In genomic region chr4:148805811-148806747, GRCm38 (mm10) we compare ENCODE assay signal across 8 mouse cellular contexts. TPM values are rescaled to one million over a fixed set of nuclear protein-coding genes. Genes with fewer than 3 reads are reported as not detected.
DNase-seq lines count a peak whose midpoint lies in the region; ATAC-seq and TF ChIP-seq lines count a peak whose summit lies in the region.

No protein-coding gene starts in this region.

- no peak for ATAC-seq in heart, embryonic 13.5 days (ENCODE audit: extremely low read depth, insufficient number of reproducible peaks, low FRiP score, low TSS enrichment)

- H3K36me3 ChIP-seq in ES-E14 (ENCODE audit: control insufficient read depth, insufficient read depth, low read length, poor library complexity, severe bottlenecking) (no peaks in the 10 kb centered on the region), myocyte (ENCODE audit: control insufficient read depth, insufficient read depth) (no peaks in the 10 kb centered on the region)
- H3K36me3 ChIP-seq in heart, embryonic 13.5 days = no peaks in the 10 kb centered on the region
- no peaks in the 10 kb centered on the region for H3K36me3 ChIP-seq in limb, embryonic 10.5 days

- in situ Hi-C loops in ES-E14 (cut with MboI; ENCODE audit: low sequenced_read_pairs in 2 of 2, unreplicated experiment in 2 of 2) = loop anchor here (5.0 to 10.0 kb wide), 2 partner anchors 106 to 109 kb away; no protein-coding TSS in a partner anchor

- peak overlapping the region; percentile 88 for H3K4me2 ChIP-seq in heart, embryonic 13.5 days
- peak overlapping the region; percentile 69 for H3K4me2 ChIP-seq in myocyte (ENCODE audit: low read depth)

- no peak for DNase-seq in ES-E14 (ENCODE audit: low read depth, low spot score)
- DNase-seq in embryo, embryonic 10.5 days (ENCODE audit: low spot score) = peak; percentile 53
- peak; percentile 55 for DNase-seq in limb, embryonic 10.5 days (ENCODE audit: low spot score)
- no peak for DNase-seq in spleen, postnatal 4 days (ENCODE audit: low spot score in 2 of 2)
- DNase-seq in thymus, postnatal 10 days (ENCODE audit: low spot score in 2 of 2) = no peak
- DNase-seq in thymus, postnatal 25 days = no peak

- TF ChIP-seq POLR2A in myocyte (IDR thresholded peaks at IDR 0.05; ENCODE audit: insufficient read length, low read depth) = no peak

- no peaks in the 10 kb centered on the region for H3K79me2 ChIP-seq in myocyte (ENCODE audit: control insufficient read depth, insufficient read depth)

- H3K9ac ChIP-seq in ES-E14 (ENCODE audit: insufficient read depth, low read depth, low read length, poor library complexity, severe bottlenecking) = peak overlapping the region; percentile 72; the same call in 1 of the 2 replicates
- H3K9ac ChIP-seq in heart, embryonic 13.5 days = peak overlapping the region; percentile 97

- WGBS in heart, embryonic 13.5 days = under 1% methylated on average over 60 of the region's 64 CpGs
- WGBS in limb, embryonic 10.5 days = under 1% methylated on average over 63 of the region's 64 CpGs

- H3K9me3 ChIP-seq in ES-E14 (ENCODE audit: control insufficient read depth, insufficient read depth, low read depth, low read length) = no peaks in the 10 kb centered on the region
- H3K9me3 ChIP-seq in heart, embryonic 13.5 days = no peaks in the 10 kb centered on the region
- no peaks in the 10 kb centered on the region for H3K9me3 ChIP-seq in limb, embryonic 10.5 days (replicated peaks)

- H3K27ac ChIP-seq in ES-E14 (ENCODE audit: insufficient read depth, low read depth, low read length, poor library complexity, severe bottlenecking) = no peak overlapping the region
- peak overlapping the region; percentile 97 for H3K27ac ChIP-seq in heart, embryonic 13.5 days (replicated peaks)
- peak overlapping the region; percentile 54; the same call in 1 of the 2 replicates for H3K27ac ChIP-seq in limb, embryonic 10.5 days

- H3K4me3 ChIP-seq in ES-E14 (ENCODE audit: insufficient read depth in 1 of 2, low read depth in 1 of 2, low read length in 2 of 2, poor library complexity in 1 of 2, severe bottlenecking in 1 of 2) (peak overlapping the region; percentile 73 to 78), myocyte (peak overlapping the region; percentile 52)
- peak overlapping the region; percentile 87 for H3K4me3 ChIP-seq in heart, embryonic 13.5 days
- H3K4me3 ChIP-seq in limb, embryonic 10.5 days = peak overlapping the region; percentile 76

- H3K4me1 ChIP-seq in ES-E14 (ENCODE audit: control insufficient read depth in 2 of 2, insufficient read depth in 2 of 2, low read length in 2 of 2, poor library complexity in 1 of 2) = no peaks in the 10 kb centered on the region; a peak in 1 of 4 replicates
- peaks cover 57% of the 10 kb centered on the region for H3K4me1 ChIP-seq in heart, embryonic 13.5 days
- H3K4me1 ChIP-seq in limb, embryonic 10.5 days = peaks cover 81% of the 10 kb centered on the region

- H3K27me3 ChIP-seq in heart, embryonic 13.5 days (replicated peaks) = peaks cover 64% of the 10 kb centered on the region
- H3K27me3 ChIP-seq in limb, embryonic 10.5 days (ENCODE audit: low read depth, poor library complexity, severe bottlenecking) = peaks cover 96% of the 10 kb centered on the region
- peaks cover 27% of the 10 kb centered on the region for H3K27me3 ChIP-seq in myocyte (ENCODE audit: control insufficient read depth, insufficient read depth, insufficient read length)

- peak overlapping the region; percentile 0 for H3ac ChIP-seq in myocyte (ENCODE audit: control insufficient read depth, insufficient read length)

TF ChIP-seq in ES-E14, 5 proteins besides CTCF, POLR2A, EP300 and RAD21:
- TF ChIP-seq ZC3H11A (IDR thresholded peaks at IDR 0.05; ENCODE audit: borderline replicate concordance, low read depth, low read length) = no peak
- TF ChIP-seq MAFK (IDR thresholded peaks at IDR 0.05; ENCODE audit: insufficient read depth, low read depth, low read length) = no peak
- TF ChIP-seq HCFC1 (IDR thresholded peaks at IDR 0.05; ENCODE audit: borderline replicate concordance, insufficient read depth, low read length) = no peak
- no peak for TF ChIP-seq CHD2 (IDR thresholded peaks at IDR 0.05; ENCODE audit: low read depth, low read length)
- no peak for TF ChIP-seq ZNF384 (IDR thresholded peaks at IDR 0.05; ENCODE audit: low read depth, low read length)

TF ChIP-seq in myocyte, 11 proteins besides CTCF, POLR2A, EP300 and RAD21:
- TF ChIP-seq POLR2AphosphoS2 (IDR thresholded peaks at IDR 0.05; ENCODE audit: insufficient read length, low read depth) (no peak), MYOG (IDR thresholded peaks at IDR 0.05; ENCODE audit: control insufficient read depth in 1 of 3, insufficient read depth in 1 of 3, insufficient read length in 2 of 3, low read depth in 2 of 3) (peak in 1 of 3 experiments; percentile 48), USF1 (IDR thresholded peaks at IDR 0.05; ENCODE audit: low read depth) (no peak), REST (IDR thresholded peaks at IDR 0.05; ENCODE audit: insufficient read depth, insufficient read length) (no peak), MAX (IDR thresholded peaks at IDR 0.05; ENCODE audit: low read depth) (no peak), TCF12 (IDR thresholded peaks at IDR 0.05; ENCODE audit: insufficient read depth, poor library complexity, severe bottlenecking) (peak; percentile 14), MYOD1 (IDR thresholded peaks at IDR 0.05; ENCODE audit: control insufficient read depth in 1 of 3, insufficient read length in 2 of 3, low read depth in 2 of 3) (peak; percentile 83 to 90 (median 86))

RNA-seq across cellular contexts. Expression of gene Casz1, which starts 1.9 kb away (rescaled TPM):
- 4.0 and 11.0 TPM in 2 replicates for total RNA-seq in ES-E14 (2012; rRNA removed)
- 18.3 and 20.2 TPM in 2 replicates for polyA plus RNA-seq in heart, embryonic 13.5 days (2015; fragmentation: Nextera tagmentation; extraction: Ambion mirVana)
- 1.0 and 2.1 TPM in 2 replicates for polyA plus RNA-seq in limb, embryonic 10.5 days (2016; fragmentation: Nextera tagmentation; extraction: Ambion mirVana)
- polyA plus RNA-seq in myocyte (2012; fragmentation: generic; extraction: Trizol) = 11.1 TPM

Comparison
In these comparisons a context has a peak if more than half of its experiments do, and no peak if none do; other contexts are left out.
1. DNase-seq: peak in embryo, embryonic 10.5 days (single experiment) and limb, embryonic 10.5 days (single experiment); none in ES-E14 (single experiment), spleen, postnatal 4 days (0 of 2), thymus, postnatal 10 days (0 of 2) and thymus, postnatal 25 days (single experiment).
2. Peak in every context shown above with its lines, with median percentiles within 50 percentile points of each other: H3K4me3 ChIP-seq.